Mouse (Mus musculus): Measurements from ENCODE around the gene Ccdc169. TPM values are rescaled to one million over a fixed set of nuclear protein-coding genes. Genes with fewer than 3 reads are reported as not detected.

Ccdc169 gene
- polyA plus RNA-seq, 1 experiment: not detected

GRCm38 (mm10) chr3:55098990-55099389 lies 38.1 kb upstream of the Ccdc169 start:
- Histone ChIP-seq H3K4me1 (ENCODE audit: control insufficient read depth, insufficient read depth, low read length) (peaks cover 7% of the 10 kb centered on the region; the same call in 1 of the 2 replicates), H3K27ac (ENCODE audit: insufficient read depth, low read depth, low read length) (no peak overlapping the region), H3K4me3 (ENCODE audit: insufficient read depth, low read length) (no peak overlapping the region)
- TF ChIP-seq POLR2A (IDR thresholded peaks at IDR 0.05; ENCODE audit: borderline replicate concordance, low read depth, low read length) (no peak), CTCF (IDR thresholded peaks at IDR 0.05; ENCODE audit: low read depth, low read length) (no peak)

- TF ChIP-seq POLR2A (IDR thresholded peaks at IDR 0.05; ENCODE audit: borderline replicate concordance, low read depth, low read length): no peak
- no peak for TF ChIP-seq CTCF (IDR thresholded peaks at IDR 0.05; ENCODE audit: low read depth, low read length)
- no peak overlapping the region for H3K27ac ChIP-seq (ENCODE audit: insufficient read depth, low read depth, low read length)
- no peak overlapping the region for H3K4me3 ChIP-seq (ENCODE audit: insufficient read depth, low read length)
- peaks cover 6% of the 10 kb centered on the region; the same call in 1 of the 2 replicates for H3K4me1 ChIP-seq (ENCODE audit: control insufficient read depth, insufficient read depth, low read length)
These were observed 36.0 kb upstream of the Ccdc169 start for GRCm38 (mm10) chr3:55101092-55101491.

- Histone ChIP-seq H3K4me3 (ENCODE audit: insufficient read depth, low read length) (no peak overlapping the region), H3K4me1 (ENCODE audit: control insufficient read depth, insufficient read depth, low read length) (0 out of 2 replicates have a peak, but pooled peaks cover 3% of the 10 kb centered on the region), H3K27ac (ENCODE audit: insufficient read depth, low read depth, low read length) (no peak overlapping the region)
- TF ChIP-seq CTCF (IDR thresholded peaks at IDR 0.05; ENCODE audit: low read depth, low read length): no peak
- TF ChIP-seq POLR2A (IDR thresholded peaks at IDR 0.05; ENCODE audit: borderline replicate concordance, low read depth, low read length): no peak
These were observed 31.6 kb upstream of the Ccdc169 start for GRCm38 (mm10) chr3:55105372-55106023.

- TF ChIP-seq CTCF (IDR thresholded peaks at IDR 0.05; ENCODE audit: low read depth, low read length) (no peak), POLR2A (IDR thresholded peaks at IDR 0.05; ENCODE audit: borderline replicate concordance, low read depth, low read length) (no peak)
- H3K4me3 ChIP-seq (ENCODE audit: insufficient read depth, low read length): no peak overlapping the region
These were observed 31.1 kb upstream of the Ccdc169 start for GRCm38 (mm10) chr3:55106051-55106450.

GRCm38 (mm10) chr3:55109097-55109496 lies 28.0 kb upstream of the Ccdc169 start:
- TF ChIP-seq CTCF (IDR thresholded peaks at IDR 0.05; ENCODE audit: low read depth, low read length) (no peak), POLR2A (IDR thresholded peaks at IDR 0.05; ENCODE audit: borderline replicate concordance, low read depth, low read length) (no peak)
- Histone ChIP-seq H3K4me3 (ENCODE audit: insufficient read depth, low read length) (no peak overlapping the region), H3K27ac (ENCODE audit: insufficient read depth, low read depth, low read length) (no peak overlapping the region), H3K4me1 (ENCODE audit: control insufficient read depth, insufficient read depth, low read length) (peaks cover 4% of the 10 kb centered on the region)

More at GRCm38 (mm10) chr3:55106051-55106450, 31.1 kb upstream of the Ccdc169 start:
- Histone ChIP-seq H3K4me1 (ENCODE audit: control insufficient read depth, insufficient read depth, low read length) (0 out of 2 replicates have a peak, but pooled peaks cover 3% of the 10 kb centered on the region), H3K27ac (ENCODE audit: insufficient read depth, low read depth, low read length) (no peak overlapping the region)

- peak within 1 kb of the TSS; percentile 71 for H3K27ac ChIP-seq (ENCODE audit: insufficient read depth, low read depth, low read length)
- TF ChIP-seq POLR2A (IDR thresholded peaks at IDR 0.05; ENCODE audit: borderline replicate concordance, low read depth, low read length): no peak
- TF ChIP-seq CTCF (IDR thresholded peaks at IDR 0.05; ENCODE audit: low read depth, low read length): peak; percentile 45; the same call in 1 of the 2 replicates
- peaks cover 14% of the 10 kb centered on the region for H3K4me1 ChIP-seq (ENCODE audit: control insufficient read depth, insufficient read depth, low read length)
- H3K4me3 ChIP-seq (ENCODE audit: insufficient read depth, low read length): peak within 1 kb of the TSS; percentile 93
These were observed 25.0 kb upstream of the Ccdc169 start, which contains the start of gene Spg20 for GRCm38 (mm10) chr3:55111935-55112709. Spg20 (plus strand) TSS chr3:55112108.

- Histone ChIP-seq H3K4me3 (ENCODE audit: insufficient read depth, low read length) (peak overlapping the region; percentile 93), H3K27ac (ENCODE audit: insufficient read depth, low read depth, low read length) (peak overlapping the region; percentile 71), H3K4me1 (ENCODE audit: control insufficient read depth, insufficient read depth, low read length) (peaks cover 14% of the 10 kb centered on the region)
- TF ChIP-seq POLR2A (IDR thresholded peaks at IDR 0.05; ENCODE audit: borderline replicate concordance, low read depth, low read length) (no peak), CTCF (IDR thresholded peaks at IDR 0.05; ENCODE audit: low read depth, low read length) (no peak)
These were observed 24.3 kb upstream of the Ccdc169 start for GRCm38 (mm10) chr3:55112710-55113415.

- H3K4me3 ChIP-seq (ENCODE audit: insufficient read depth, low read length): no peak overlapping the region
These were observed 22.6 kb upstream of the Ccdc169 start for GRCm38 (mm10) chr3:55114313-55115065.

GRCm38 (mm10) chr3:55115071-55115470 lies 22.1 kb upstream of the Ccdc169 start:
- H3K27ac ChIP-seq (ENCODE audit: insufficient read depth, low read depth, low read length): no peak overlapping the region
- TF ChIP-seq POLR2A (IDR thresholded peaks at IDR 0.05; ENCODE audit: borderline replicate concordance, low read depth, low read length) (no peak), CTCF (IDR thresholded peaks at IDR 0.05; ENCODE audit: low read depth, low read length) (no peak)

More at GRCm38 (mm10) chr3:55114313-55115065, 22.6 kb upstream of the Ccdc169 start:
- Histone ChIP-seq H3K27ac (ENCODE audit: insufficient read depth, low read depth, low read length) (no peak overlapping the region), H3K4me1 (ENCODE audit: control insufficient read depth, insufficient read depth, low read length) (peaks cover 24% of the 10 kb centered on the region)
- TF ChIP-seq CTCF (IDR thresholded peaks at IDR 0.05; ENCODE audit: low read depth, low read length) (no peak), POLR2A (IDR thresholded peaks at IDR 0.05; ENCODE audit: borderline replicate concordance, low read depth, low read length) (no peak)

More at GRCm38 (mm10) chr3:55115071-55115470, 22.1 kb upstream of the Ccdc169 start:
- Histone ChIP-seq H3K4me1 (ENCODE audit: control insufficient read depth, insufficient read depth, low read length) (peaks cover 26% of the 10 kb centered on the region), H3K4me3 (ENCODE audit: insufficient read depth, low read length) (no peak overlapping the region)
